Mouse (Mus musculus): ENCODE data around the gene Mpv17l2. TPM values are rescaled to one million over a fixed set of nuclear protein-coding genes. Genes with fewer than 3 reads are reported as not detected.

Mpv17l2 gene
- polyA plus RNA-seq, 1 experiment from 2014 or later, result 47.4 TPM

GRCm38 (mm10) chr8:70795370-70795769, 34.6 kb upstream of the Mpv17l2 start:
- no peak overlapping the region for H3K27ac ChIP-seq (replicated peaks in 1 of 2; ENCODE audit: control insufficient read depth in 1 of 2, insufficient read depth in 1 of 2, low read depth in 2 of 2, low read length in 2 of 2)
- H3K27me3 ChIP-seq (ENCODE audit: control insufficient read depth, insufficient read depth, low read length), result peaks cover 44% of the 10 kb centered on the region
- no peak overlapping the region for H3K4me3 ChIP-seq (ENCODE audit: control insufficient read depth in 1 of 2, insufficient read depth in 1 of 2, low read depth in 1 of 2, low read length in 2 of 2)
- H3K9ac ChIP-seq (ENCODE audit: low read length), result no peak overlapping the region
- no peak overlapping the region for H3K4me2 ChIP-seq (ENCODE audit: low read length)
- ATAC-seq (ENCODE audit: insufficient number of reproducible peaks, insufficient read depth, low FRiP score, low read depth), result no peak
- peaks cover 10 to 28% of the 10 kb centered on the region in 2 experiments; a peak in 3 of 4 replicates for H3K4me1 ChIP-seq (ENCODE audit: control insufficient read depth in 2 of 2, insufficient read depth in 2 of 2, low read length in 2 of 2)
- H3K36me3 ChIP-seq (ENCODE audit: control insufficient read depth, insufficient read depth, low read length), result no peaks in the 10 kb centered on the region
- 91% methylated on average over 2 of the region's 2 CpGs for WGBS
- no peaks in the 10 kb centered on the region for H3K9me3 ChIP-seq (ENCODE audit: control insufficient read depth, low read length)

- no peaks in the 10 kb centered on the region for H3K9me3 ChIP-seq (ENCODE audit: control insufficient read depth, low read length)
- no peak overlapping the region for H3K9ac ChIP-seq (ENCODE audit: low read length)
- ATAC-seq (ENCODE audit: insufficient number of reproducible peaks, insufficient read depth, low FRiP score, low read depth), result no peak
- H3K36me3 ChIP-seq (ENCODE audit: control insufficient read depth, insufficient read depth, low read length), result no peaks in the 10 kb centered on the region
- WGBS, result 70% methylated on average over 2 of the region's 2 CpGs
- peaks cover 10 to 28% of the 10 kb centered on the region in 2 experiments; a peak in 3 of 4 replicates for H3K4me1 ChIP-seq (ENCODE audit: control insufficient read depth in 2 of 2, insufficient read depth in 2 of 2, low read length in 2 of 2)
- no peak overlapping the region for H3K27ac ChIP-seq (replicated peaks in 1 of 2; ENCODE audit: control insufficient read depth in 1 of 2, insufficient read depth in 1 of 2, low read depth in 2 of 2, low read length in 2 of 2)
- no peak overlapping the region for H3K4me2 ChIP-seq (ENCODE audit: low read length)
- H3K27me3 ChIP-seq (ENCODE audit: control insufficient read depth, insufficient read depth, low read length), result peaks cover 33% of the 10 kb centered on the region
- H3K4me3 ChIP-seq (ENCODE audit: control insufficient read depth in 1 of 2, insufficient read depth in 1 of 2, low read depth in 1 of 2, low read length in 2 of 2), result no peak overlapping the region
Observed at GRCm38 (mm10) chr8:70794215-70794614, 33.5 kb upstream of the Mpv17l2 start.

GRCm38 (mm10) chr8:70792700-70793099, 32.0 kb upstream of the Mpv17l2 start:
- Histone ChIP-seq H3K27me3 (ENCODE audit: control insufficient read depth, insufficient read depth, low read length) (peaks cover 23% of the 10 kb centered on the region), H3K4me2 (ENCODE audit: low read length) (peak overlapping the region; percentile 84), H3K27ac (replicated peaks in 1 of 2; ENCODE audit: control insufficient read depth in 1 of 2, insufficient read depth in 1 of 2, low read depth in 2 of 2, low read length in 2 of 2) (peak overlapping the region in 1 of 2 experiments; percentile 31; a peak in 1 of 4 replicates), H3K9me3 (ENCODE audit: control insufficient read depth, low read length) (no peaks in the 10 kb centered on the region), H3K9ac (ENCODE audit: low read length) (peak overlapping the region; percentile 39; the same call in 1 of the 2 replicates), H3K4me1 (ENCODE audit: control insufficient read depth in 2 of 2, insufficient read depth in 2 of 2, low read length in 2 of 2) (peaks cover 11 to 31% of the 10 kb centered on the region in 2 experiments; a peak in 3 of 4 replicates), H3K36me3 (ENCODE audit: control insufficient read depth, insufficient read depth, low read length) (0 out of 2 replicates have a peak, but pooled peaks cover 5% of the 10 kb centered on the region), H3K4me3 (ENCODE audit: control insufficient read depth in 1 of 2, insufficient read depth in 1 of 2, low read depth in 1 of 2, low read length in 2 of 2) (peak overlapping the region; percentile 69 to 74)
- ATAC-seq (ENCODE audit: insufficient number of reproducible peaks, insufficient read depth, low FRiP score, low read depth), result 0 out of 2 replicates have a peak, but pooled peaks have one; percentile 2
- WGBS, result under 1% methylated on average over 20 of the region's 20 CpGs

- Histone ChIP-seq H3K4me2 (ENCODE audit: low read length) (peak overlapping the region; percentile 84), H3K9me3 (ENCODE audit: control insufficient read depth, low read length) (no peaks in the 10 kb centered on the region), H3K4me1 (ENCODE audit: control insufficient read depth in 2 of 2, insufficient read depth in 2 of 2, low read length in 2 of 2) (peaks cover 13 to 29% of the 10 kb centered on the region in 2 experiments; a peak in 3 of 4 replicates), H3K27ac (replicated peaks in 1 of 2; ENCODE audit: control insufficient read depth in 1 of 2, insufficient read depth in 1 of 2, low read depth in 2 of 2, low read length in 2 of 2) (peak overlapping the region in 1 of 2 experiments; percentile 51; a peak in 1 of 4 replicates), H3K27me3 (ENCODE audit: control insufficient read depth, insufficient read depth, low read length) (peaks cover 23% of the 10 kb centered on the region), H3K4me3 (ENCODE audit: control insufficient read depth in 1 of 2, insufficient read depth in 1 of 2, low read depth in 1 of 2, low read length in 2 of 2) (peak overlapping the region; percentile 69 to 74), H3K36me3 (ENCODE audit: control insufficient read depth, insufficient read depth, low read length) (peaks cover 9% of the 10 kb centered on the region), H3K9ac (ENCODE audit: low read length) (peak overlapping the region; percentile 85)
- ATAC-seq (ENCODE audit: insufficient number of reproducible peaks, insufficient read depth, low FRiP score, low read depth), result peak; percentile 80
- WGBS, result 3% methylated on average over 57 of the region's 58 CpGs
Observed at GRCm38 (mm10) chr8:70791975-70792691, 31.4 kb upstream of the Mpv17l2 start.

GRCm38 (mm10) chr8:70791294-70791701, 30.6 kb upstream of the Mpv17l2 start:
- 72% methylated on average over 7 of the region's 7 CpGs for WGBS
- Histone ChIP-seq H3K9me3 (ENCODE audit: control insufficient read depth, low read length) (no peaks in the 10 kb centered on the region), H3K27ac (replicated peaks in 1 of 2; ENCODE audit: control insufficient read depth in 1 of 2, insufficient read depth in 1 of 2, low read depth in 2 of 2, low read length in 2 of 2) (no peak overlapping the region), H3K27me3 (ENCODE audit: control insufficient read depth, insufficient read depth, low read length) (peaks cover 23% of the 10 kb centered on the region), H3K4me3 (ENCODE audit: control insufficient read depth in 1 of 2, insufficient read depth in 1 of 2, low read depth in 1 of 2, low read length in 2 of 2) (peak overlapping the region in 1 of 2 experiments; percentile 74; a peak in 3 of 4 replicates), H3K4me2 (ENCODE audit: low read length) (peak overlapping the region; percentile 84), H3K4me1 (ENCODE audit: control insufficient read depth in 2 of 2, insufficient read depth in 2 of 2, low read length in 2 of 2) (peaks cover 13 to 29% of the 10 kb centered on the region in 2 experiments; a peak in 3 of 4 replicates), H3K9ac (ENCODE audit: low read length) (peak overlapping the region; percentile 85), H3K36me3 (ENCODE audit: control insufficient read depth, insufficient read depth, low read length) (peaks cover 17% of the 10 kb centered on the region)
- no peak for ATAC-seq (ENCODE audit: insufficient number of reproducible peaks, insufficient read depth, low FRiP score, low read depth)

GRCm38 (mm10) chr8:70790846-70791245, 30.1 kb upstream of the Mpv17l2 start:
- Histone ChIP-seq H3K4me3 (ENCODE audit: control insufficient read depth in 1 of 2, insufficient read depth in 1 of 2, low read depth in 1 of 2, low read length in 2 of 2) (no peak overlapping the region), H3K4me2 (ENCODE audit: low read length) (peak overlapping the region; percentile 84; the same call in 1 of the 2 replicates)

GRCm38 (mm10) chr8:70789046-70789445, 28.3 kb upstream of the Mpv17l2 start:
- no peak overlapping the region for H3K4me3 ChIP-seq (ENCODE audit: control insufficient read depth in 1 of 2, insufficient read depth in 1 of 2, low read depth in 1 of 2, low read length in 2 of 2)
- no peaks in the 10 kb centered on the region for H3K9me3 ChIP-seq (ENCODE audit: control insufficient read depth, low read length)
- peaks cover 39% of the 10 kb centered on the region for H3K36me3 ChIP-seq (ENCODE audit: control insufficient read depth, insufficient read depth, low read length)
- ATAC-seq (ENCODE audit: insufficient number of reproducible peaks, insufficient read depth, low FRiP score, low read depth), result no peak
- peak overlapping the region; percentile 27; the same call in 1 of the 2 replicates for H3K4me2 ChIP-seq (ENCODE audit: low read length)
- peaks cover 6% of the 10 kb centered on the region for H3K27me3 ChIP-seq (ENCODE audit: control insufficient read depth, insufficient read depth, low read length)
- no peak overlapping the region for H3K27ac ChIP-seq (replicated peaks in 1 of 2; ENCODE audit: control insufficient read depth in 1 of 2, insufficient read depth in 1 of 2, low read depth in 2 of 2, low read length in 2 of 2)
- 75% methylated on average over 10 of the region's 10 CpGs for WGBS
- no peak overlapping the region for H3K9ac ChIP-seq (ENCODE audit: low read length)
- peaks cover 13 to 29% of the 10 kb centered on the region in 2 experiments; a peak in 3 of 4 replicates for H3K4me1 ChIP-seq (ENCODE audit: control insufficient read depth in 2 of 2, insufficient read depth in 2 of 2, low read length in 2 of 2)

More at GRCm38 (mm10) chr8:70790846-70791245, 30.1 kb upstream of the Mpv17l2 start:
- H3K4me1 ChIP-seq (ENCODE audit: control insufficient read depth in 2 of 2, insufficient read depth in 2 of 2, low read length in 2 of 2), result peaks cover 13 to 29% of the 10 kb centered on the region in 2 experiments; a peak in 3 of 4 replicates
- peak overlapping the region; percentile 85 for H3K9ac ChIP-seq (ENCODE audit: low read length)
- no peak for ATAC-seq (ENCODE audit: insufficient number of reproducible peaks, insufficient read depth, low FRiP score, low read depth)
- H3K9me3 ChIP-seq (ENCODE audit: control insufficient read depth, low read length), result no peaks in the 10 kb centered on the region
- no peak overlapping the region for H3K27ac ChIP-seq (replicated peaks in 1 of 2; ENCODE audit: control insufficient read depth in 1 of 2, insufficient read depth in 1 of 2, low read depth in 2 of 2, low read length in 2 of 2)
- peaks cover 22% of the 10 kb centered on the region for H3K36me3 ChIP-seq (ENCODE audit: control insufficient read depth, insufficient read depth, low read length)
- peaks cover 19% of the 10 kb centered on the region for H3K27me3 ChIP-seq (ENCODE audit: control insufficient read depth, insufficient read depth, low read length)
- 58% methylated on average over 8 of the region's 8 CpGs for WGBS

Data from heart, embryonic 14.5 days (tissue).